Mouse (Mus musculus): ENCODE data around the gene Endog. TPM values are rescaled to one million over a fixed set of nuclear protein-coding genes. Genes with fewer than 3 reads are reported as not detected.
A peak's percentile ranks its signal among the peaks of the same experiment; 100 is the strongest.
"Not testable (repeated sequence)": the region's sequence is repeated elsewhere in the genome, so short reads cannot be mapped to it uniquely, and the experiment has no call there.

Gene Endog
- 27.1 and 30.4 TPM in 2 replicates for polyA plus RNA-seq (2014; fragmentation: Nextera tagmentation; extraction: Ambion mirVana)

DNA sequence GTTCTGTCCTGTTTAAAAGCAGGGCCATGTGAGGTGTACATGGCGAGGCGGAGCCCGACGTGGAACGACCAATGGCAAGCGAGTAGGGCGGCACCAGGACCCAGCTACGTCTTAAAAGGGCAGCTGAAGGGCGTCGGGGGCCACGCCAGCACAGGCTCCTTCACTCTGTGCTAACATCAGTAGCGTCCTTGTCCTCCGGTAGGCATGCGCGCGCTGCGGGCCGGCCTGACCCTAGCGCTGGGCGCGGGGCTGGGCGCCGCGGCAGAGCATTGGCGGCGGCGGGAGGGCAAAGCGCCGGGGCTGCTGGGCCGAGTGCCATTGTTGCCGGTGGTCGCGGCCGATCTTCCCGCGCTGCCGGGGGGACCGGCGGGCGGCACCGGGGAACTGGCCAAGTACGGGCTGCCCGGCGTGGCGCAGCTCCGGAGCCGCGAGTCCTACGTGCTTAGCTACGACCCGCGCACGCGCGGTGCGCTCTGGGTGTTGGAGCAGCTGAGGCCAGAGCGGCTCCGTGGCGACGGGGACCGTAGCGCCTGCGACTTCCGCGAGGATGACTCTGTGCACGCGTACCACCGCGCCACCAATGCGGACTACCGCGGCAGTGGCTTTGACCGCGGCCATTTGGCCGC lies at the start of gene Endog:
Gene Endog, plus strand, starts transcription at position 123 of the 626 bp plus-strand sequence.
- peaks cover 18% of the 10 kb centered on the region for H3K36me3 ChIP-seq (ENCODE audit: control insufficient read depth, insufficient read depth, low read length)
- no peaks in the 10 kb centered on the region for H3K4me1 ChIP-seq (ENCODE audit: control insufficient read depth, insufficient read depth, low read length)
- peak within 1 kb of the TSS; percentile 89 for H3K4me2 ChIP-seq (ENCODE audit: low read depth, low read length)
- H3K27me3 ChIP-seq (ENCODE audit: control insufficient read depth, insufficient read depth, low read length) = no peaks in the 10 kb centered on the region
- peak; percentile 98 for ATAC-seq (ENCODE audit: low read depth)
- peak within 1 kb of the TSS; percentile 94 for H3K27ac ChIP-seq (ENCODE audit: low read depth, low read length)
- peak within 1 kb of the TSS; percentile 80 for H3K9ac ChIP-seq (replicated peaks; ENCODE audit: low read depth, low read length)
- WGBS = under 1% methylated on average over 73 of the region's 75 CpGs
- no peaks in the 10 kb centered on the region for H3K9me3 ChIP-seq (ENCODE audit: control insufficient read depth, low read length)
- H3K4me3 ChIP-seq (ENCODE audit: low read depth, low read length) = peak within 1 kb of the TSS; percentile 57

DNA sequence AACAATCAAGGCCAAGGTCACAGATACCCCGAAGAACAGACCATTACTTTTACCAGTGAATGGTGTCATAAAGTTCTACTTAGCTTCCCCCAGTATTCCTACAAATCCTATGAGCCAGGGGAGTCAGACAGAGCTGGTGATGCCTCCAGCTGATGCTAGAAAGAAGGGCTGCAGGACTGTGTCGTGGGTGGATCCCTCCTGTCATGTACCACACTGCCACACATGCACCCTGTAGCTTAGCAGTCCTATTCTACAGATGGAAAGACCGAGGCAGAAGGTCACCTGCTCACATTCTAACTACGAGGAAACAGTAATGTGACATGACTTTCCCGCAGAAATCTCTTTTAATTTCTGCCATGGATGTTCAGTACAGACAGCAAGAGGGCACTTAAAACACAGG lies 48.5 kb upstream of the Endog start:
- Histone ChIP-seq H3K9ac (replicated peaks; ENCODE audit: low read depth, low read length) (no peak overlapping the region), H3K4me1 (ENCODE audit: control insufficient read depth, insufficient read depth, low read length) (peaks cover 34% of the 10 kb centered on the region), H3K4me3 (ENCODE audit: low read depth, low read length) (no peak overlapping the region), H3K36me3 (ENCODE audit: control insufficient read depth, insufficient read depth, low read length) (no peaks in the 10 kb centered on the region), H3K27me3 (ENCODE audit: control insufficient read depth, insufficient read depth, low read length) (no peaks in the 10 kb centered on the region), H3K27ac (ENCODE audit: low read depth, low read length) (no peak overlapping the region), H3K9me3 (ENCODE audit: control insufficient read depth, low read length) (no peaks in the 10 kb centered on the region), H3K4me2 (ENCODE audit: low read depth, low read length) (no peak overlapping the region; the same call in 1 of the 2 replicates)
- no peak for ATAC-seq (ENCODE audit: low read depth)
- 86% methylated on average over 5 of the region's 5 CpGs for WGBS

DNA sequence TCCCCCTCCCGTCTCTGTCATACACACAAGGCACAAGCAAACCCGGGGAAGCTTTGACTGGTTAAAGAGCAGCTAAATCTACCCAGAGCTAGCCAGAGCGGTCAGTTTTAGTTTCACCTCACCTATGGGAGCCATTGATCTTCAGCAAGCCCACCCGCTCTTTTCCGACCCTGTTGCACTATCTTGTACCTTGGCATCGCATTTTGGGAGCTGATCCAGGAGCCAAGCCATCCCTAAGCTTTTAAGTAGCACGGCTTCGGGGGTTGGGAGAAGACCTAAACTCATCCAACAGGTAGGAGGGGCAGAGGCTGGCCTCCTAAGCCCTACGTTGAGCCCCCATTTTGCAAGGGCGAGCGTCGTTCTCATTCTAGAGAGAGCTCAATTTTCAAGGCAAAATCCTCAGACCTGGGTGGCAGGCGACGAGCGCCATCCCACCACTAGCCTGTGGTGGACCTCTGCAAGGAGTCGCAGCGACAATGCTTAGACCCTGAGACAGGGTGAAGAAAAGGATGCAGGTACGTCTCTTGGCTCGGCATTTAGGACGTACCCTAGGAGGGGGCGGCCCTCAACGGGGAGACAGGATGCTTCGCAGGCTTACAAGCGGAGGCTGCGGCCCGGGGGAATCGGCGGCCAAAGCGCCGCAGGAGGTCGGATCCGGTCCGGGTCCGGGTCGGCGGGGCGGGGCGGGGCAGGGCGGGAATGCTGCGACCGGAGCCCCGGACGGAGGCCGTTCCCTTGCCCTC lies 47.4 kb upstream of the Endog start:
- H3K4me1 ChIP-seq (ENCODE audit: control insufficient read depth, insufficient read depth, low read length) = peaks cover 33% of the 10 kb centered on the region
- peak; percentile 64 for ATAC-seq (ENCODE audit: low read depth)
- peak overlapping the region; percentile 96 for H3K4me2 ChIP-seq (ENCODE audit: low read depth, low read length)
- no peaks in the 10 kb centered on the region for H3K9me3 ChIP-seq (ENCODE audit: control insufficient read depth, low read length)
- peak overlapping the region; percentile 91 for H3K27ac ChIP-seq (ENCODE audit: low read depth, low read length)
- H3K4me3 ChIP-seq (ENCODE audit: low read depth, low read length) = peak overlapping the region; percentile 63
- no peaks in the 10 kb centered on the region for H3K27me3 ChIP-seq (ENCODE audit: control insufficient read depth, insufficient read depth, low read length)
- H3K36me3 ChIP-seq (ENCODE audit: control insufficient read depth, insufficient read depth, low read length) = no peaks in the 10 kb centered on the region
- 2% methylated on average over 44 of the region's 44 CpGs for WGBS
- peak overlapping the region; percentile 74 for H3K9ac ChIP-seq (replicated peaks; ENCODE audit: low read depth, low read length)

DNA sequence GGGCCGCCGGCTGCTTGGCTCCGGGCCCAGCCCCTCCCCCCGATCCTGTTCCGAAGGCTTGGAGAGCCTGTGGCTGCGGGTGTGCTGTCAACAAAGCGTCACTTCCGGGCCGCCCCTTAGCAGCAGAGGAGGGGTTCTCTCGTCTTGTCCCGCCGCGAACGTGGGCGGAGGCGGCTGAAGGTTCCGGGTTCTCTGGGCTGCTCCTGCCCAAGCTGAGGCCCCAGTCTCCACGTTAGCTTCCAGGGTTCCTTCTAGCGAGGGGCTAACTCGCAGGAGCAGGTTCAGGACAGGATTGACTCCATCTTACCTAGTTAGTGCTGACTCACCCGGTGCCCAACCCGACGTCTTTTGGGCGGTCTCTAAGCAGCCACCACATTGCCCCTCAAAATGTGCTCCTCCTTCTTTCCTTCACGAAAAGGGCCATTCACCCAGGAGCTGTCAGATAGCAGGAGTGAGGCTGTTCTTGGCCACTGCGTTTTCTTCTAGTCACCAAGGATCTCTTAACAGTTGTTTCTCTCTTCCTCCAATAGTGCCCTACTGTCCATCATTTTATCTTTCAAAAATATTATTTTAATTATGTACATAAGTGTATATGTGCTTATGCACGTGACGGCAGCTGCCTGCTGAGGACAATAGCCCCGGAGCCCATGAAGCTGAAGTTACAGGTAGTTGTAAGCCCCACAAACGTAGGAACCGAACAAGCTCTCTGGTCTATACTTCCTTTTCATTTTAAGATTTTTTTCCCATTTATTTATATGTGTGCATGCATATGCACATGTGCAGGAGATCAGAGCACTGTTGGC lies 46.6 kb upstream of the Endog start, which contains the start of gene Zer1:
Gene Zer1, minus strand, starts transcription at position 114 of the 803 bp plus-strand sequence.
- peak; percentile 96 for ATAC-seq (ENCODE audit: low read depth)
- Histone ChIP-seq H3K4me1 (ENCODE audit: control insufficient read depth, insufficient read depth, low read length) (peaks cover 26% of the 10 kb centered on the region), H3K36me3 (ENCODE audit: control insufficient read depth, insufficient read depth, low read length) (no peaks in the 10 kb centered on the region), H3K9ac (replicated peaks; ENCODE audit: low read depth, low read length) (peak within 1 kb of the TSS; percentile 74), H3K9me3 (ENCODE audit: control insufficient read depth, low read length) (no peaks in the 10 kb centered on the region), H3K4me3 (ENCODE audit: low read depth, low read length) (peak within 1 kb of the TSS; percentile 63), H3K27ac (ENCODE audit: low read depth, low read length) (peak within 1 kb of the TSS; percentile 91), H3K4me2 (ENCODE audit: low read depth, low read length) (peak within 1 kb of the TSS; percentile 96), H3K27me3 (ENCODE audit: control insufficient read depth, insufficient read depth, low read length) (no peaks in the 10 kb centered on the region)
- 10% methylated on average over 31 of the region's 31 CpGs for WGBS

DNA sequence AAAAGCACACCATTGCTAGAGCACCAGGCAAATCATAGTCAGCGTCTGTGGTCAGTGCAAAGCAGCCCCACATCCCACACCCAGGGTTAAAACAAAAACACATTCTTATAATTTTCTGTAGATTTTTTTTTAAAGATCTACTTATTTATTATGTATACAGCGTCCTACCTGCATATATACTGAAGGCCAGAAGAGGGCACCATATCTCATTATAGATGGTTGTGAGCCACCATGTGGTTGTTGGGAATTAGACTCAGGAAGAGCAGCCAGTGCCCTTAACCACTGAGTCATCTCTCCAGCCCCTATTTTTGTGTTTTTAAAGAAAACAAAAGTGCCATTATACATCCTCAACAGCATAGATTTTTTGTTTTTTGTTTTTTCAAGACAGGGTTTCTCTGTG lies 42.5 kb upstream of the Endog start:
- no peaks in the 10 kb centered on the region for H3K36me3 ChIP-seq (ENCODE audit: control insufficient read depth, insufficient read depth, low read length)
- H3K4me1 ChIP-seq (ENCODE audit: control insufficient read depth, insufficient read depth, low read length) = peaks cover 9% of the 10 kb centered on the region
- no peak overlapping the region for H3K27ac ChIP-seq (ENCODE audit: low read depth, low read length)
- H3K4me2 ChIP-seq (ENCODE audit: low read depth, low read length) = no peak overlapping the region
- no peak overlapping the region for H3K4me3 ChIP-seq (ENCODE audit: low read depth, low read length)
- 35% methylated on average over 2 of the region's 2 CpGs for WGBS
- no peak overlapping the region for H3K9ac ChIP-seq (replicated peaks; ENCODE audit: low read depth, low read length)
- no peaks in the 10 kb centered on the region for H3K9me3 ChIP-seq (ENCODE audit: control insufficient read depth, low read length)
- H3K27me3 ChIP-seq (ENCODE audit: control insufficient read depth, insufficient read depth, low read length) = no peaks in the 10 kb centered on the region
- no peak for ATAC-seq (ENCODE audit: low read depth)

DNA sequence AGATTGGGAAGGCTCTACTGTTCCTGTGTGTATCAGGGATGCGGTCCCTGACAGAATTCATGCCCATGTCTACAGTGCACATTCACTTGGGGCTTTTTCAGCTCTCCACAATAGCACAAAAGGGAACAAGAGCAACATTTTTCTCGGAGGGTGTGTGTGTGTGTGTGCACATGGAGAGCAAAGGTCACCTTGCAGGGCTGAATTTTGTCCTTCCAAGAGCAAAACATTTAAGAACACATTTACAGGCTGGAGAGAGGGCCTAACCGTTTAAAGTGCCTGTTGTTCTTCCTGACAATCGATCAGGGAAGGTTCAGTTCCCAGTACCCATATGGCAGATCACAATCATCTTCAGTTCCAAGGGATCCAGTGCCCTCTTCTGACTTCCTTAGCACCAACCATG lies 41.1 kb upstream of the Endog start:
- Histone ChIP-seq H3K4me2 (ENCODE audit: low read depth, low read length) (no peak overlapping the region), H3K4me1 (ENCODE audit: control insufficient read depth, insufficient read depth, low read length) (peaks cover 15% of the 10 kb centered on the region), H3K4me3 (ENCODE audit: low read depth, low read length) (no peak overlapping the region), H3K9me3 (ENCODE audit: control insufficient read depth, low read length) (no peaks in the 10 kb centered on the region), H3K27me3 (ENCODE audit: control insufficient read depth, insufficient read depth, low read length) (no peaks in the 10 kb centered on the region), H3K36me3 (ENCODE audit: control insufficient read depth, insufficient read depth, low read length) (no peaks in the 10 kb centered on the region), H3K27ac (ENCODE audit: low read depth, low read length) (no peak overlapping the region), H3K9ac (replicated peaks; ENCODE audit: low read depth, low read length) (no peak overlapping the region)
- 88% methylated on average over 4 of the region's 4 CpGs for WGBS
- ATAC-seq (ENCODE audit: low read depth) = no peak

DNA sequence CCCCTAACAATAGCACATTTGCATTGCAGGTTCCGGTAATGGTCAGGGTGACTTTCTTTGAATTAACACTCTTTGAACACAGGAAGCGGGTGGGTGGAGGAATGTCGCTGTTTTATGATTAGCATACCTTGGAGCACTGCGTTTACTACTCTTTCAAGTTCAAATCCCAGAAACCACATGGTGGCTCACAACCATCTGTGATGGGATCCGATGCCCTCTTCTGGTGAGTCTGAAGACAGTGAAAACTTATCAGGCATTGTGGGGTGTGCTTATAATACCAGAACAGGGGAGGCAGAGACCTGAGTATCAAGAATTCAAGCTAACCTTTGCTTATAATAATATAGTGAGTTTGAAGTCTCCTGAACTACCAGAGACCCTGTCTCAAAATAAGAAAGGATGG lies 40.1 kb upstream of the Endog start:
- H3K4me2 ChIP-seq (ENCODE audit: low read depth, low read length); H3K27me3 ChIP-seq (ENCODE audit: control insufficient read depth, insufficient read depth, low read length); H3K4me3 ChIP-seq (ENCODE audit: low read depth, low read length); H3K36me3 ChIP-seq (ENCODE audit: control insufficient read depth, insufficient read depth, low read length); H3K9me3 ChIP-seq (ENCODE audit: control insufficient read depth, low read length); H3K9ac ChIP-seq (replicated peaks; ENCODE audit: low read depth, low read length); H3K27ac ChIP-seq (ENCODE audit: low read depth, low read length); ATAC-seq (ENCODE audit: low read depth): not testable (repeated sequence)
- peaks cover 18% of the 10 kb centered on the region for H3K4me1 ChIP-seq (ENCODE audit: control insufficient read depth, insufficient read depth, low read length)
- WGBS = 64% methylated on average over 5 of the region's 5 CpGs

DNA sequence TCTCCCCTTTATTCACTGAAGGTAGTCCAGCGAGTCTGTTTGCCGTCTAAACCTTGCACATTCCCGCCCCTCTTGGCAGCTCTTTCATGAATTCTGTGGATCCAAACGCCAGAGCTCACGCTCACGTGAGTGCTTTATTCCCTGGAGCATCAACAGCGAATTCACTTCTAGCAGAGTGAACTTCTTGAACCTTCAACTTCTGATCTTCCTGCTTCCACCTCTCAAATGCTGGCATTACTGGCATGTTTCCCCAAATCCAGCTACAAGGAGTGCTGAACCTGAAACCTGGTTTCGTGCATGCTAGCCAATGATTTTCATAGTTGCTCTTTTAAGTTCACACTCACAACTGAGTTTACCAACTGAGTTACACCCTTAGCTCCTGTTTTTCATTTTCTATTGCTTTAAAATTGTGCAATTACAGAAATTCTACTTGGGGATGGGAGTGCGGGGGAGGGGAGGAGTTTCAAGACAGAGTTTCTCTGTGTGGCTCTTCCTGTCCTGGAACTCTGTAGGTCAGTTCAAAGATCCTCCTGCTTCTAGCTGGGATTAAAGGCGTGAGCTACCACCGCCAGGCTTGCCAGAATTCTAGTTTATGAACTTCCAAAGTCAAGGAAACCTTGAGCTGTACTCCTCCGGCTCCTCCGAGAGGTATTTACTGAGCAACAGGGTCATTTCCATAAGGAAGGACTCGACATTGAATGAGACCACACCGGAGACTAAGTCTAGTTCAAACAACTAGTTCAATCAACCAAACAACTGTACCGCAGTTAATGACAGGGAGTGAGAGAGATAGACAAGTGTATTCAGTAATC lies 38.3 kb upstream of the Endog start:
- no peaks in the 10 kb centered on the region for H3K27me3 ChIP-seq (ENCODE audit: control insufficient read depth, insufficient read depth, low read length)
- peak overlapping the region; percentile 96 for H3K4me2 ChIP-seq (ENCODE audit: low read depth, low read length)
- H3K36me3 ChIP-seq (ENCODE audit: control insufficient read depth, insufficient read depth, low read length) = peaks cover 7% of the 10 kb centered on the region; the same call in 1 of the 2 replicates
- peaks cover 18% of the 10 kb centered on the region for H3K4me1 ChIP-seq (ENCODE audit: control insufficient read depth, insufficient read depth, low read length)
- peak overlapping the region; percentile 82 for H3K4me3 ChIP-seq (ENCODE audit: low read depth, low read length)
- no peak for ATAC-seq (ENCODE audit: low read depth)
- peak overlapping the region; percentile 69 for H3K27ac ChIP-seq (ENCODE audit: low read depth, low read length)
- no peaks in the 10 kb centered on the region for H3K9me3 ChIP-seq (ENCODE audit: control insufficient read depth, low read length)
- 30% methylated on average over 16 of the region's 16 CpGs for WGBS
- H3K9ac ChIP-seq (replicated peaks; ENCODE audit: low read depth, low read length) = peak overlapping the region; percentile 79

Data from neural tube, embryonic 14.5 days (tissue).